Mouse (Mus musculus) neural tube, embryonic 13.5 days (tissue): ENCODE data around the gene Dmc1. TPM values are rescaled to one million over a fixed set of nuclear protein-coding genes. Genes with fewer than 3 reads are reported as not detected.

Experiments used
- ATAC-seq: fragments of 200-750 bp; cut with Nextera tagmentation; 2 replicates; pipeline ENCODE4 v1.8.0; 2017; ENCODE audit warnings: low read depth, mild to moderate bottlenecking, moderate TSS enrichment, moderate library complexity
- H3K27ac ChIP-seq: fragments of 300-500 bp; sonication (generic); replicated peaks from 2 replicates; pipeline ENCODE4 v1.5.1; 2015; ENCODE audit warnings: moderate library complexity, mild to moderate bottlenecking, inconsistent platforms
- H3K27me3 ChIP-seq: fragments of 300-500 bp; sonication (generic); 2 replicates; pipeline ENCODE4 v1.6.1; 2015; ENCODE audit warnings: mild to moderate bottlenecking, inconsistent platforms
- H3K36me3 ChIP-seq: fragments of 300-500 bp; sonication (generic); 2 replicates; pipeline ENCODE4 v1.6.1; 2015; ENCODE audit warnings: mild to moderate bottlenecking, inconsistent platforms
- H3K4me1 ChIP-seq: fragments of 300-500 bp; sonication (generic); replicated peaks from 2 replicates; pipeline ENCODE4 v1.6.1; 2015; ENCODE audit warnings: inconsistent platforms
- H3K4me2 ChIP-seq: fragments of 300-500 bp; sonication (generic); 2 replicates; pipeline ENCODE4 v1.6.1; 2015; ENCODE audit warnings: inconsistent platforms, mild to moderate bottlenecking, moderate library complexity
- H3K4me3 ChIP-seq: fragments of 300-500 bp; sonication (generic); 2 replicates; pipeline ENCODE4 v1.5.1; 2015; ENCODE audit warnings: mild to moderate bottlenecking, inconsistent platforms
- H3K9ac ChIP-seq: fragments of 300-500 bp; sonication (generic); 2 replicates; pipeline ENCODE4 v1.6.1; 2015; ENCODE audit warnings: moderate library complexity, mild to moderate bottlenecking, inconsistent platforms
- H3K9me3 ChIP-seq: fragments of 300-500 bp; sonication (generic); 2 replicates; pipeline ENCODE4 v1.6.1; 2016; ENCODE audit warnings: inconsistent platforms
- WGBS: fragments of 180-500 bp; shearing (Covaris S2); methylation state at CpG from one replicate; pipeline ENCODE4 v1.1.7; 2015; 5-methylcytosine and 5-hydroxymethylcytosine counted together
- polyA plus RNA-seq: library from polyadenylated mRNA; unstranded; fragments of >200 nt; fragmentation: Nextera tagmentation; extraction: Ambion mirVana; gene quantifications from 2 replicates; pipeline ENCODE4 v1.2.1, GENCODE M21; 2015

Gene Dmc1
- polyA plus RNA-seq, 1 experiment from 2014 or later, result 1.1 TPM

DNA sequence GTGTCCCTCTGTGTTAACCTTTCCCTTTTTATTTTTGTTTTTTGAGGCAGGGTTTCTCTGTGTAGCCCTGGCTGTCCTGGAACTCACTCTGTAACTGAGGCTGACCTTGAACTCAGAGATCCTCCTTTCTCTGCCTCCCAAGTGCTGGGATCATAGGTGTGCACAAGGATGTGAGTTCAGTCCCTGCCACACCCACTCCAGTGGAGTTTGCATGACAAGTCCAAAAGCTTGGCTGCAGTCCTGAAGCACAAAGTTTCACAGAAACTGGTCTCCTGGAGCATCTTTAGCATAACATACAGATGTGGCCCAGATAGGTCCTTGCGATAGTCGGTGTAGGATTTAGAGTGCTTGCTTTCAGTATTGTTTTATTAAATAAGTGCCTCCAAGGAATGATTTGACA, 4.3 kb upstream of the Dmc1 start:
- H3K9me3 ChIP-seq, result peaks cover 4% of the 10 kb centered on the region; the same call in 1 of the 2 replicates
- no peak overlapping the region for H3K9ac ChIP-seq
- peaks cover 8% of the 10 kb centered on the region for H3K4me1 ChIP-seq
- peaks cover 36% of the 10 kb centered on the region for H3K36me3 ChIP-seq
- H3K27me3 ChIP-seq, result peaks cover 14% of the 10 kb centered on the region
- H3K27ac ChIP-seq, result no peak overlapping the region
- H3K4me2 ChIP-seq, result no peak overlapping the region
- WGBS, result 98% methylated on average over 2 of the region's 2 CpGs
- ATAC-seq, result no peak
- H3K4me3 ChIP-seq, result no peak overlapping the region

DNA sequence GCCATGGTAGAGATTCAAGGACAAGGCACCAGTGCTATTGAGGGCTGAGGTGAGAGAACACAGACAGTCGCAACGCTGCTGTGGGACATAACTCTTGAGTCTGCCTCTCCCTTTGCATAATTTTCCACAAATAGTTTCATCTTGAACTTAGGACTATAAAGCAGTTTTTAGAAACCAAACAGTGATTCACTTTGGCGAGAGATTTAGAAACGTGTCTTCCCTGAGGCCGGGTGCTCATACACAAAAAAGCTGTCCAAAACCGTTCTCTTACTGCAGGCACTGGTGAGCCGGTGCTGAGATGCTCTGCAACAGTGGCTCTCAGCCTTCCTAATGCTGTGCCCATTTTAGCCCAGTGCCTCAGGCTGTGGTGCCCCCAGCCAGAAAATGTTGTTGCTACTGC, 3.3 kb upstream of the Dmc1 start:
- Histone ChIP-seq H3K4me3 (no peak overlapping the region), H3K9ac (no peak overlapping the region), H3K4me2 (no peak overlapping the region), H3K4me1 (peaks cover 9% of the 10 kb centered on the region), H3K27me3 (peaks cover 17% of the 10 kb centered on the region), H3K9me3 (peaks cover 4% of the 10 kb centered on the region; the same call in 1 of the 2 replicates), H3K27ac (no peak overlapping the region), H3K36me3 (peaks cover 29% of the 10 kb centered on the region)
- 86% methylated on average over 7 of the region's 7 CpGs for WGBS
- no peak for ATAC-seq

DNA sequence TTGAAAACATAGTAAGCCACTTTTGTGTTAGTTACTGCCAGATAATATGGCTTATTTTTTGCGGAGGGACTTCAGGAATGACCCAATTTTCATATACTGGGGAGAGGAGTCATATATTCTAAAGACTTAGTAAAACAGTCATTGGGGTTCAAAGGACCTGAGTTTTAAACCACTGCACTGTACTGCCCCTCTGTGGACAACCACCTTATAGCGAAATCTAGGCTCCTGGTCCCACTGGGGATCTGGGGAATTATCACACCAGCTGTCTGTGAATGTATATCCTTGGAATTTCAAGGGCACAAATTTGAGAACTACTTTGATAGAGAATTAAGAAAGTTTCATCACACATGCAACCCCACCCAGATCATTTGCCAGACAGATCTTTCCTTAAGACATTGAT, 2.8 kb upstream of the Dmc1 start:
- Histone ChIP-seq H3K27ac (no peak overlapping the region), H3K9ac (no peak overlapping the region), H3K9me3 (peaks cover 4% of the 10 kb centered on the region; the same call in 1 of the 2 replicates), H3K4me3 (no peak overlapping the region), H3K4me2 (no peak overlapping the region), H3K36me3 (peaks cover 24% of the 10 kb centered on the region), H3K27me3 (peaks cover 17% of the 10 kb centered on the region), H3K4me1 (peaks cover 9% of the 10 kb centered on the region)
- WGBS, result 61% methylated on average over 2 of the region's 2 CpGs
- ATAC-seq, result no peak

DNA sequence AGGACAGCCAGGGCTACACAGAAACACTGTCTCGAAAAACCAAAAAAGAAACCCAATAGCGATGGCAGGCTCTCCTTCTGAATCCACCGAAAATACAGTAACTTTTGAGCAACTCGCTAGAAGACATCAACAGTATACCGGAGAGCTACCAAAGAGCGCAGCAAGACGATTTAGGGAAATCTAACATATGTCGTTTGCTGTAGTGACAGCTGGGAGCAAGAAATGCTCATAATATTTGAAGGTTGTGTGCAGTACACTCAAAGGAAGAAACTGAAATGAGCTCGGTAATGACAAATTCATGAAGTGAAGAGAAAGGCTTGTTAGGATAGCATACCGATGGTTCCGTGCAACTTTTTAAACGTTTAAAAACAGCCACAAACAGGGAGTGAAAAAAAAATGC, 1.3 kb upstream of the Dmc1 start:
- no peak for ATAC-seq
- Histone ChIP-seq H3K4me3 (no peak overlapping the region), H3K9ac (no peak overlapping the region), H3K36me3 (peaks cover 11% of the 10 kb centered on the region), H3K9me3 (peaks cover 4% of the 10 kb centered on the region; the same call in 1 of the 2 replicates), H3K4me2 (no peak overlapping the region), H3K4me1 (peaks cover 9% of the 10 kb centered on the region), H3K27me3 (peaks cover 17% of the 10 kb centered on the region), H3K27ac (no peak overlapping the region)
- WGBS, result 91% methylated on average over 12 of the region's 12 CpGs

DNA sequence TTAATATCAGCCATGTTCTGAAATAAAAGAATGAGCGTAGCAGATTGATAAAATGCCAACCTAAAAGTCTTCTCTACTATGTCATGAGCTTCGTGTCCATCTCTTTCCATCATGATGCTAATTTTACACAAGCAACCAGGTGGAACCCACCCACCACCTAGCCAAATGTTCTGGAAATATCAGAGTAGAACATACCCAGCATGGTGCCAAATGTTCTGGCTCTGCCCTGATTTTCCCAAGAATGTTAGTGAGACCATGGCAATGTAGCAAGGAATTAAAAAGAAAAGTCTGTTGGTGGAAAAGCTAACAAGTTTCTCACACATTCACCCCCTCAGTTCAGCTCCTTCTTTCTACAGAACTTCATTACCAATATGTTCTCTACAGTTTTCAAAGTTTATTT, 4.7 kb downstream of the Dmc1 start:
- no peak overlapping the region for H3K4me3 ChIP-seq
- peaks cover 9% of the 10 kb centered on the region for H3K4me1 ChIP-seq
- 86% methylated on average over 2 of the region's 2 CpGs for WGBS
- H3K27ac ChIP-seq, result no peak overlapping the region
- no peak for ATAC-seq
- H3K9ac ChIP-seq, result no peak overlapping the region
- no peaks in the 10 kb centered on the region for H3K9me3 ChIP-seq
- no peaks in the 10 kb centered on the region for H3K36me3 ChIP-seq
- peaks cover 12% of the 10 kb centered on the region for H3K27me3 ChIP-seq
- H3K4me2 ChIP-seq, result no peak overlapping the region

DNA sequence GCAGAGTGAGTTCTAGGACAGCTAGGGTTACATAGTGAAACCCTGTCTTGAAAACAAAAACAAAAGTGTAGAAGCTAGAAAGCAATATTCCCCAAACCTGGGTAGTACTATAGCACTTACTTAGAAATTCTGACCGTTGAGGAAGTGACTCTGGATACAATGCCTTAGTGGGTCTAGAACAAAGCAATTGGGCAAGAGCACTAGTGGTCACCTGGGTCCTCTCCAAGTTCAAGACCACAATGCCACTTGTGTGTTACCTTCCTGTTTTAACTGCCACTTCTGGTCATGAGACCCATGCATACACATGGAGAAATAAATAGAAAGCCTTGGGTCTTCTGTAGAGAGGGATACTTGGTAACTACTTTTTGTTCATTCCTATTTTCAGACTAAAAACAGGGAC, 6.2 kb downstream of the Dmc1 start:
- no peak overlapping the region for H3K27ac ChIP-seq
- H3K36me3 ChIP-seq, result no peaks in the 10 kb centered on the region
- WGBS, result 85% methylated on average over 1 of the region's 1 CpGs
- no peak overlapping the region for H3K9ac ChIP-seq
- no peaks in the 10 kb centered on the region for H3K27me3 ChIP-seq
- H3K4me1 ChIP-seq, result no peaks in the 10 kb centered on the region
- no peak overlapping the region for H3K4me3 ChIP-seq
- H3K4me2 ChIP-seq, result no peak overlapping the region
- no peaks in the 10 kb centered on the region for H3K9me3 ChIP-seq
- ATAC-seq, result no peak

DNA sequence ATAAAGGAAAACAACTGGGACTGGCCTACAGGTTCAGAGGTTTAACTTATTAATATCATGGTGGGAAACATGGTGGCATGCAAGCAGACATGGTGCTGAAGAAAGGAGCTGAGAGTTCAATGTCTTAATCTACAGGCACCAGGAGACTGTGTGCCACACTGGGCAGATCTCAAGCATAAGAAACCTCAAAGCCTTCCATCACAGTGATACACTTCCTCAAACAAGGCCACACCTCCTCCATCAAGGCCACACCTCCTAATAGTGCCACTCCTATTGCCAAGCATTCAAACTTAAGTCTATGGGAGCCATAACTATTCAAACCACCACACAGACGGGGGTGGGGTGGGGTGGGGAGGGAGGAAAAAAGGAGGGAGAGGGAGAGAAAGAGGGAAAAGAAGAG, 23.3 kb downstream of the Dmc1 start:
- Histone ChIP-seq H3K9ac (no peak overlapping the region), H3K36me3 (no peaks in the 10 kb centered on the region), H3K4me3 (no peak overlapping the region), H3K4me2 (no peak overlapping the region), H3K9me3 (no peaks in the 10 kb centered on the region), H3K4me1 (no peaks in the 10 kb centered on the region), H3K27ac (no peak overlapping the region), H3K27me3 (no peaks in the 10 kb centered on the region)
- WGBS, result 60% methylated on average over 1 of the region's 1 CpGs
- no peak for ATAC-seq

DNA sequence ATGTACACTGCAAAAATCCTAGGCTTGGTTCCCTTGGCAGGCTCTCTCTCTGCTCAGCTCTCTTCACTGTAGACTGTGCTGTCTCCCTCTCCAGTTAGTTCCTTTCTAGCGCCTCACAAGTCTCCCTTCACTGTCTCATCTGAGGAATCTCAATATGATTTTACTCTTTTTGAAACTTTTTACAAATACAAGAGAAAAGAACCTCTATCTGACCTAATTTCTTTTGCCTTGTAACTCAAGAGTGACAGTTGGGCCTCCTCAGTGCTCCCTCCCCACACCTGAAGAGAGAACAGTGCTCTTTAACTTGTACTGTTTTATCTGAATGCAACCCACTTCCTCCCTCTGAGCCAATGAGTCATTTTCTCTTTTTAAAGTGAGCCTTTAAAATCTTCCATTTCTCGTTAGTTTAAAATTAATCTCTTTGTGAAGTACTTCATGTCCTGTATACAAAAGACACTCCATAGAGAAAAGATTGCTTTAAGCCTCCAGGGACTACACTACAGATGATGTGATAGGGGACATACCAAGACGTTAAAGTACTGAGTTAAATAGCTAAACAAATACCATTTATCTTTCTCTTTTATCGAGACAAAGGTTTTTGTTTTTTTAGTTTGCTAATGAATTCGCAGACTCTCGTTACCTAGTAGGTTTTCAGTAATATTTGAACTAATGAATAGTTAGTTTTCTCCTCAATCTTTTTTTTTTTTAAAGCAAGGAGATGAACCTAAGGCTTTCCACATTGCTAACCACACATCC, 27.1 kb downstream of the Dmc1 start:
- no peaks in the 10 kb centered on the region for H3K4me1 ChIP-seq
- no peak overlapping the region for H3K4me2 ChIP-seq
- H3K27me3 ChIP-seq, result no peaks in the 10 kb centered on the region
- no peak overlapping the region for H3K4me3 ChIP-seq
- H3K9ac ChIP-seq, result no peak overlapping the region
- ATAC-seq, result no peak
- no peak overlapping the region for H3K27ac ChIP-seq
- 79% methylated on average over 6 of the region's 6 CpGs for WGBS
- H3K9me3 ChIP-seq, result no peaks in the 10 kb centered on the region
- no peaks in the 10 kb centered on the region for H3K36me3 ChIP-seq

DNA sequence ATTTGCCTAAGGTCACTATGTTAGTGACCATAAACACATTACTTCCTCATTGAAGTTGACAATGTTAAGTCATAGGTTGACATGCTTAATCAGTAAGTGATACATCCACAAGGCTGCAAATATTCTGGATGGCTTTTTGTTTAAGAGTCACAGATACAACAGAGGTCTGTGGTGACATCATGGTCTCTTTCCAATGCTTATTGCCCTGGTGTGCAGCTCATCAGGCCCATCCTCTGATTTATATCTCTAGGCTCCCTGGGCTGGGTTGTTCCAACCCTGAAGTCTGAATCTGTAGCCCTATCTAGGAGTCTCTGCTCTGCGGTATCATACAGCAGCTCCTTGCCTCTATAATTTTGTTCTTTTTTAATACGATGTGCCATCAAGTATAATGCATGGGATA, 28.0 kb downstream of the Dmc1 start:
- no peak for ATAC-seq
- H3K4me2 ChIP-seq, result no peak overlapping the region
- no peaks in the 10 kb centered on the region for H3K9me3 ChIP-seq
- H3K9ac ChIP-seq, result no peak overlapping the region
- no peaks in the 10 kb centered on the region for H3K4me1 ChIP-seq
- WGBS, result 91% methylated on average over 2 of the region's 2 CpGs
- no peaks in the 10 kb centered on the region for H3K36me3 ChIP-seq
- H3K27ac ChIP-seq, result no peak overlapping the region
- no peak overlapping the region for H3K4me3 ChIP-seq
- no peaks in the 10 kb centered on the region for H3K27me3 ChIP-seq

DNA sequence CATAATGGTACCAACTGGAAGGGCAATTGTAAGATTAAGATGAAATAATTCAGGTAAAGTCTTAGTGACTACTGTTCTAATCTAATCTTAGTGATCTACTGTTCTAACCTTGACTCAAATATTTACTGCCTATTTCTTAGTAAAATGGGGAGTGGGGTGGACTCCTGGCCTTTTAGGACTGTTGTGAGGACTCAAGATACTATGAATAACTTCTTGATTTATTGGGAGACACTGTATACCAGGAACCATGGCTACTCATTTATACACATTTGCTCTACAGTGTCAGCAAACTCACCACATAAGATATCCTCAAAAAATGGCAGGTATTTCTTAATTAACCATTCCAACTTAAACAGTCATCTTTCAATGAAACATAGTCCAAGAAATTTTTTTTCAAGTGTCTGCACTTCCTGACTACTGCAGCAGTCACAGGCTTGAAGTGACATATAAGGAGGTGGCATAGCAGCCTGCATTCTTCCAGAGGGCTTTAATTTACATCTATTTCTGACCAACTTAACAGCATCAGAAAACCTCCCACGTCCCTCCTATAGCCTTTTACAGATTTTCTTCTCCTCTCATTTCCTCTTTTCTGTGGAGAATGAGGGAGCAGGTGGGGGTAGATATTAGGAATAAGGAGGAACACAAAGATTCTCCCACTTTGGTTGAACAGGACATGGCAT, 29.2 kb downstream of the Dmc1 start:
- Histone ChIP-seq H3K4me3 (no peak overlapping the region), H3K9me3 (no peaks in the 10 kb centered on the region), H3K27me3 (no peaks in the 10 kb centered on the region), H3K36me3 (no peaks in the 10 kb centered on the region), H3K4me1 (no peaks in the 10 kb centered on the region), H3K9ac (no peak overlapping the region), H3K27ac (no peak overlapping the region), H3K4me2 (no peak overlapping the region)
- no peak for ATAC-seq
- 68% methylated on average over 1 of the region's 1 CpGs for WGBS

DNA sequence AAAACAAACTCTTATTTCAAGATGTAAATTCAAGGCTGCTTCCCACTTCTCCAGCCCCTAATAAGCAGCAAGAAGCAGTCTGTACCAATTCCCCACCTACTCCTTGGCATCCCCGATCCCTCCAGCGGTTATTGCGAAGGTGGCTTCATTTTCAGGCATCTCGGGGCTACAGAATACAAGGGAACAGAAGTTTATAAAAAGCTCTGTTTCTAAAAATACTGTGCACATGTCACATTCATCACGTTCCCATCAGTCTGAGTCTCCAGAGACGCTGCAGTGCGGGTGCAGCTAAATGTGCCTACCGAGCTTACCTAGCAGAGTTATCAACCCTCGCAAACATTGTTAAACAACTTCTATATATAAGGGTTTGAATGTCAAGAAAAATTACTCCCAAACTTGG, 42.5 kb downstream of the Dmc1 start:
- Histone ChIP-seq H3K36me3 (no peaks in the 10 kb centered on the region), H3K27ac (no peak overlapping the region), H3K4me1 (no peaks in the 10 kb centered on the region), H3K27me3 (no peaks in the 10 kb centered on the region), H3K9me3 (no peaks in the 10 kb centered on the region), H3K4me3 (no peak overlapping the region), H3K9ac (no peak overlapping the region), H3K4me2 (no peak overlapping the region)
- WGBS, result 87% methylated on average over 9 of the region's 9 CpGs
- no peak for ATAC-seq

DNA sequence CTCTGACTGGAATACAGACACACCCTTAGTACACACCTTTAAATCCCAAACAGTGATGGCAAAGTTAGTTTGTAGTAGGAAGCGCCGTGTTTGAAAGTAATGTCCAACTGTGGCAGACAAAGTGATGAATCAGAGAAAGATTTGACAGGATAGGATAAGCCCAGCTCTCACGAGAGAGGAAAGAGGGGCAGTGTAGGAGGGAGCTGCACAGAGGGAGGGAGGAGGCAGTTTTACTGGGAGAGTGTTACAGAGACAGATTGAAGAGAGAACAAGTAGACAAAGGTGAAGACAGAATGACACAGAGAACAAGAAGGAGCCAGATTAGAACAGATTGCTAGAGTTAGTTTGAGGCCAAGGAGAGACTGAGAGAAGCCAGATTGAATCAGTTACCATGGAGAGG, 45.3 kb downstream of the Dmc1 start:
- no peaks in the 10 kb centered on the region for H3K4me1 ChIP-seq
- no peak for ATAC-seq
- WGBS, result 75% methylated on average over 3 of the region's 3 CpGs
- H3K27ac ChIP-seq, result no peak overlapping the region
- H3K4me2 ChIP-seq, result no peak overlapping the region
- H3K36me3 ChIP-seq, result no peaks in the 10 kb centered on the region
- no peak overlapping the region for H3K4me3 ChIP-seq
- H3K9me3 ChIP-seq, result no peaks in the 10 kb centered on the region
- H3K9ac ChIP-seq, result no peak overlapping the region
- H3K27me3 ChIP-seq, result no peaks in the 10 kb centered on the region

DNA sequence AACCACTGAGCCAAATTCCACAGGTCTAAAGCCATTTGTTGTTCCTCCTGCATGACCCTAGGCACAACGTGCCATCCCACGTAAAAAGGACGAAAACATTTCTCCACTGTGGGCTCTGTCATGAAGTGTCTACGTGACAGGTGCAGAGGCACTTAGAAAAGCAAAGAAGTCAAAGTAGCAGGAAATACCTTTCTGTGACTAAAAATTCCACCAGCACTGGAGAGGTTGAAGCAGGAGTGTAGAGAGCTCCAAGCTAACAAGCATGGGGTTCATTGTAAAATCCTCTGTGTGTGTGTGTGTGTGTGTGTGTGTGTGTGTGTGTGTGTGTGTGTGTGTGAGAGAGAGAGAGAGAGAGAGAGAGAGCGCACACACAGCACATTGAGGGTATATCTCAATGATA, 52.3 kb downstream of the Dmc1 start:
- peaks cover 12% of the 10 kb centered on the region for H3K27me3 ChIP-seq
- H3K9me3 ChIP-seq, result no peaks in the 10 kb centered on the region
- H3K4me3 ChIP-seq, result no peak overlapping the region
- H3K4me2 ChIP-seq, result no peak overlapping the region
- no peak for ATAC-seq
- no peak overlapping the region for H3K9ac ChIP-seq
- H3K27ac ChIP-seq, result no peak overlapping the region
- H3K4me1 ChIP-seq, result no peaks in the 10 kb centered on the region
- 87% methylated on average over 5 of the region's 5 CpGs for WGBS
- no peaks in the 10 kb centered on the region for H3K36me3 ChIP-seq
